Mouse (Mus musculus) limb, embryonic 15.5 days (tissue): ENCODE data around the gene Slc9a3. TPM values are rescaled to one million over a fixed set of nuclear protein-coding genes. Genes with fewer than 3 reads are reported as not detected.
A peak's percentile ranks its signal among the peaks of the same experiment; 100 is the strongest.

Experiments
- ATAC-seq: fragments of 200-750 bp; cut with Nextera tagmentation; 2 replicates; pipeline ENCODE4 v1.8.0; 2017; ENCODE audit warnings: low read depth, moderate TSS enrichment; ENCODE audit not compliant: insufficient number of reproducible peaks, low FRiP score, low TSS enrichment
- H3K27ac ChIP-seq: fragments of 300-500 bp; sonication (generic); 2 replicates; pipeline ENCODE4 v1.5.1; 2015; ENCODE audit warnings: moderate library complexity, mild to moderate bottlenecking, inconsistent platforms
- H3K27me3 ChIP-seq: fragments of 300-500 bp; sonication (generic); 2 replicates; pipeline ENCODE4 v1.6.1; 2015; ENCODE audit warnings: inconsistent platforms
- H3K36me3 ChIP-seq: fragments of 300-500 bp; sonication (generic); 2 replicates; pipeline ENCODE4 v1.6.1; 2015; ENCODE audit warnings: inconsistent platforms
- H3K4me1 ChIP-seq: fragments of 300-500 bp; sonication (generic); 2 replicates; pipeline ENCODE4 v1.6.1; 2015; ENCODE audit warnings: inconsistent platforms
- H3K4me2 ChIP-seq: fragments of 300-500 bp; sonication (generic); 2 replicates; pipeline ENCODE4 v1.6.1; 2015; ENCODE audit warnings: mild to moderate bottlenecking, inconsistent platforms
- H3K4me3 ChIP-seq: fragments of 300-500 bp; sonication (generic); 2 replicates; pipeline ENCODE4 v1.5.1; 2015; ENCODE audit warnings: mild to moderate bottlenecking, inconsistent platforms
- H3K9ac ChIP-seq: fragments of 300-500 bp; sonication (generic); 2 replicates; pipeline ENCODE4 v1.6.1; 2015; ENCODE audit warnings: inconsistent platforms
- H3K9me3 ChIP-seq: fragments of 300-500 bp; sonication (generic); 2 replicates; pipeline ENCODE4 v1.6.1; 2016; ENCODE audit warnings: inconsistent platforms
- WGBS: fragments of 180-500 bp; shearing (Covaris S2); methylation state at CpG from one replicate; pipeline ENCODE4 v1.1.7; 2015; 5-methylcytosine and 5-hydroxymethylcytosine counted together
- polyA plus RNA-seq: library from polyadenylated mRNA; unstranded; fragments of >200 nt; fragmentation: Nextera tagmentation; extraction: Ambion mirVana; gene quantifications from 2 replicates; pipeline ENCODE4 v1.2.1, GENCODE M21; 2015

The Slc9a3 gene
- polyA plus RNA-seq = 0.04 and 0.21 TPM in 2 replicates

DNA sequence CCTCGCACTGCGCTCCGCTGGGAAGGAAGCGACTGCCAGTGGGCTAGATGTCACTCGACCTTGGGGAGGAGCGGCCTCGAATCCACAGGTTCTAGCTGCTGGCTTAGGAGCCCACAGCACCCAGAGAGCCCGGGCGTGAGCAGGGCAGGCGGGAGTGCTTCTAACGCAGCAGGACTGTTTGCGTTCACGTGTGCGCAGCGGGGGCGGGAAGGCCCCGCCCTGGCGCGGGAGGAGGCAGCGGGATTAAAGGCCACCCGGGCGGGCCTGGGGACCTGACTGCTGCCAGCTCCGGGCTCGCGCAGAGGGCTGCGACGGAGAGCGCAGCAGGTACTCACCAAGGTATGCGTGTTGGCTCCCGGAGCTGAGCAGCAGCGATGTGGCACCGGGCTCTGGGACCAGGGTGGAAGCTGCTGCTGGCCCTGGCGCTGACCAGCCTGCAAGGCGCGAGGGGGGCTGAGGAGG, at the start of gene Slc9a3:
Slc9a3 (plus strand) TSS at position 317 of the 462 bp plus-strand sequence.
- H3K4me2 ChIP-seq = peak within 1 kb of the TSS; percentile 69
- H3K9ac ChIP-seq = no peak within 1 kb of the TSS
- H3K27ac ChIP-seq = no peak within 1 kb of the TSS
- H3K4me3 ChIP-seq = peak within 1 kb of the TSS; percentile 34
- WGBS = under 1% methylated on average over 35 of the region's 35 CpGs
- H3K9me3 ChIP-seq = no peaks in the 10 kb centered on the region
- peaks cover 52% of the 10 kb centered on the region for H3K27me3 ChIP-seq
- H3K4me1 ChIP-seq = peaks cover 7% of the 10 kb centered on the region
- no peak for ATAC-seq
- H3K36me3 ChIP-seq = no peaks in the 10 kb centered on the region

DNA sequence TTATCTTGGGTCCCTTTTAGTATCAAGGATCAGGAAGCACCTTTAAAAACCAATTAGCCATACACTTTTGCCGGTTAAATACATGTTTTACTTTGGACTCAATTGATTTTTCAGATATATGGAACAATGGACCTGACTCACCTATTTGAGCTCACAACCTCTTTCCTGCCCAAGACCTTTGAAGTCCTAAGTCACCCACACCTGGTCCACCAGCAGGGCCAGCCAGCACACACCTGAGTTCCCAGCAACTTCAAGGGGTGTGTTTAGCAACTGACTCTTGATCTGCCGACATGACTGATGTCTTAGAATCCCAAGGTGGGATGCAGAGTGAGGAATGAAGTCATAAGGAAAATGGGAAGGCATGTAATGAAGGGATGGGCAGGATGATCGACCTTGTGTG, 49.5 kb upstream of the Slc9a3 start:
- Histone ChIP-seq H3K27me3 (no peaks in the 10 kb centered on the region), H3K9me3 (no peaks in the 10 kb centered on the region), H3K27ac (no peak overlapping the region), H3K4me1 (no peaks in the 10 kb centered on the region), H3K4me3 (no peak overlapping the region), H3K36me3 (no peaks in the 10 kb centered on the region), H3K9ac (no peak overlapping the region), H3K4me2 (no peak overlapping the region)
- 72% methylated on average over 3 of the region's 3 CpGs for WGBS
- ATAC-seq = no peak

DNA sequence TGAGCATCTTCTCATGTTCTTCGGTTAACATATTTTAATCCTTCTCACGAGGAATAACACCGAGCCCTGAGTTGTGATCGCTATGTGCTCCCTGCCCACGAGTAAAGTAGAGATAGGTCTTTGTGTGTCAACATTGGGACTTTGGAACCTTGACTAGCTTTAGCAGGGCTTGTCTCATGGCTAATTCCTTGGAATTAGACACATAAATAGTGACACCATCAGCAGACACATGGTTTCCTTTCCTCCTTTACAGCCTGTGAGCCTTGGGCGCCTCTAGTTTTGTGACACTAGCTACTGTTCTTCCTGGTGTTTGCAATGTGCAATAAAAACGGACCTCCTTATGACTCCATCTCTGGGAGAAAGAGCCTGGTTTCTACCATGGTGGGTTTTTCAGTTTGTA, 47.9 kb upstream of the Slc9a3 start:
- 88% methylated on average over 7 of the region's 7 CpGs for WGBS
- H3K9me3 ChIP-seq = no peaks in the 10 kb centered on the region
- no peak overlapping the region for H3K27ac ChIP-seq
- H3K4me2 ChIP-seq = no peak overlapping the region
- no peaks in the 10 kb centered on the region for H3K27me3 ChIP-seq
- no peak overlapping the region for H3K4me3 ChIP-seq
- H3K9ac ChIP-seq = no peak overlapping the region
- ATAC-seq = no peak
- H3K4me1 ChIP-seq = no peaks in the 10 kb centered on the region
- no peaks in the 10 kb centered on the region for H3K36me3 ChIP-seq

DNA sequence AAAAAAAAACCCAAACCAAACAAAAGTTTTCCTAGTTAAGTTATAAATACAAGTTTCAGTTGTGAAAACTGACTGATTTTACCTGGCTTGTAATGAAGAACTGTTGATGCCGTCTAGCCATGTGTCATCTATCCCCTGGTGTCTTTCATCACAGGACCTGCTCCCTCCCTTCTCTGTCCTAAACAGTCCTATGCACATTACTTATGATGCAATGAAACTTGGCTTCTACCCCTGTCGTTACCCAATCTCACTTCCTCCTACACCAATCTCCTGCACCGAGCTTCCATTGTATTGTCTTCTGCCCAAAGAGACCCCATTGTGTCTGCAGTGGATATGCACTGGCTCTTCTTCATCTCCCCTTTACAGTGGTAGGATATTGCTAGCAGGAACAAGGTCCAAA, 31.0 kb upstream of the Slc9a3 start:
- Histone ChIP-seq H3K4me1 (no peaks in the 10 kb centered on the region), H3K4me2 (no peak overlapping the region), H3K27ac (no peak overlapping the region), H3K4me3 (no peak overlapping the region), H3K9ac (no peak overlapping the region), H3K9me3 (no peaks in the 10 kb centered on the region), H3K27me3 (no peaks in the 10 kb centered on the region), H3K36me3 (no peaks in the 10 kb centered on the region)
- no peak for ATAC-seq
- WGBS = 50% methylated on average over 3 of the region's 3 CpGs

DNA sequence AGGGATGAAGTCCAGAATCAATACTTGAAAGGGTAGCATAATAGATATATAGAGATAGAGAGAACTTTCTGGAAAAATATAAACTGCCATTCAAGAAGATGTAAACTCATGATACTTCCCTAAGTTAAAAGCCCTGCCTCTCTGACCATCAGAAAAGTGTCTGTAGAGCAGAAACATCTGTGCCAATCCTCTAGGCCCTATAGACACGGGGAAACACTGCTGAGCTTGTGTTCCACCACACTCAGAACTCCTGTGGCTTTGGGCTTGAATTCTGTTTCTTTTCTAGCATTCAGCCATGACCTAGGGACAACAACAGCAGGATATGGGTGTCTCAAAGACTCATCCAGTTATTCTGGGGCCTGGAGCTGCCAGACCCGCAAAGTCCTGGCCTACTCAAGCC, 25.3 kb upstream of the Slc9a3 start:
- 48% methylated on average over 2 of the region's 2 CpGs for WGBS
- Histone ChIP-seq H3K9me3 (no peaks in the 10 kb centered on the region), H3K4me1 (no peaks in the 10 kb centered on the region), H3K27ac (no peak overlapping the region), H3K27me3 (no peaks in the 10 kb centered on the region), H3K4me3 (no peak overlapping the region), H3K4me2 (no peak overlapping the region), H3K9ac (no peak overlapping the region), H3K36me3 (no peaks in the 10 kb centered on the region)
- ATAC-seq = no peak

DNA sequence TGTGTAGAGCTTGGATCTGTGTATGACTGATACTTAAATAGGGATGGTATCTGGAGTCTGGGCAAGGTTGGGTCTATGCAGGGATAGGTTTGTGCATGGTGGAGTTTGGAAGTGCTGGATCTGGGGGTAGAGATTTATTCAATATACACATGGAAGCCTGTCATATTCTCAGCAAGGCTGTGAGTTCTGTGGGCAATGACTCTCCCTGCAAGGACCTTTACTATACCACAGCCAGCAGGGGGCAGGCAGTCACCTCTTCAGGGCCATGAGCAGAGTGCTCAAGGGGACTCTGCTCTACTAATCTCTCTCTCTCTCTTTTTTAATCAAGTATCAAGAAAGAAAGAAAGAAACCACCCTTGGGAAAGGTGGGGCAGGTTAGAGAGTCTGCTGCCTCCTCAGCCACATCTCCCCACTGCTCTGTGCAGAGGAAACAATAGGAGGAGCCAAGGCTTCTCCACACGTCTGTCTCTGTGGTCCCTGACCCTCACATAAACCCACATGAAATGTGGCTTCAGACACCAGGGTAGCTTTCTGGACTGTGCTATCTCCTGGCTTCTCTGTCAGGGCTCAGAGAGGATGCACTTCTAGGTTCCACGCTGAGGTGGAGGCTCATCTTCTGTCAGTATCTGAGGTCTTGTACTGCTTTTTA, 24.4 kb upstream of the Slc9a3 start:
- Histone ChIP-seq H3K4me2 (no peak overlapping the region), H3K27me3 (no peaks in the 10 kb centered on the region), H3K4me1 (no peaks in the 10 kb centered on the region), H3K4me3 (no peak overlapping the region), H3K9me3 (no peaks in the 10 kb centered on the region), H3K36me3 (no peaks in the 10 kb centered on the region), H3K9ac (no peak overlapping the region), H3K27ac (no peak overlapping the region)
- ATAC-seq = no peak
- WGBS = 44% methylated on average over 2 of the region's 2 CpGs

DNA sequence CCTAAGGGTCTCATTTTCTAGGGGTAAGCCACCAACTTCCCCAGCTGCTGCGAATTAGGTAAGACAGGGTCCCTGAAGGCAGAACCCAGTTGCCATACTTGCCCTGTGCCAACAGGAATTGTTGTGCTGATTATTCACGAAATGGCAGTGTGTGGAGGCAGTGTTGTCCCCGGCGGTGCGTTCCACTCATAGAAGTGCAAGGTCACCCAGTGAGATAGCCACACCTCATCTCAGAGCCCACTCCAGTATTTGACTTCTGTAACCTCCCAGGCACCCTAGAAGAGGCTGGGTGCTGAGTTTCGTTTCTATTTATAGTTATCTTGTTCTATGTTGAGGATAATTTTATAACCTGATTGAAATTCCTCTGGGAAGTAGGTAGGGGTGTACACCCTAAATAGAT, 22.3 kb upstream of the Slc9a3 start:
- no peaks in the 10 kb centered on the region for H3K36me3 ChIP-seq
- no peaks in the 10 kb centered on the region for H3K4me1 ChIP-seq
- no peak overlapping the region for H3K4me2 ChIP-seq
- no peak overlapping the region for H3K4me3 ChIP-seq
- no peak overlapping the region for H3K9ac ChIP-seq
- 80% methylated on average over 6 of the region's 6 CpGs for WGBS
- no peak for ATAC-seq
- no peaks in the 10 kb centered on the region for H3K9me3 ChIP-seq
- no peaks in the 10 kb centered on the region for H3K27me3 ChIP-seq
- H3K27ac ChIP-seq = no peak overlapping the region

DNA sequence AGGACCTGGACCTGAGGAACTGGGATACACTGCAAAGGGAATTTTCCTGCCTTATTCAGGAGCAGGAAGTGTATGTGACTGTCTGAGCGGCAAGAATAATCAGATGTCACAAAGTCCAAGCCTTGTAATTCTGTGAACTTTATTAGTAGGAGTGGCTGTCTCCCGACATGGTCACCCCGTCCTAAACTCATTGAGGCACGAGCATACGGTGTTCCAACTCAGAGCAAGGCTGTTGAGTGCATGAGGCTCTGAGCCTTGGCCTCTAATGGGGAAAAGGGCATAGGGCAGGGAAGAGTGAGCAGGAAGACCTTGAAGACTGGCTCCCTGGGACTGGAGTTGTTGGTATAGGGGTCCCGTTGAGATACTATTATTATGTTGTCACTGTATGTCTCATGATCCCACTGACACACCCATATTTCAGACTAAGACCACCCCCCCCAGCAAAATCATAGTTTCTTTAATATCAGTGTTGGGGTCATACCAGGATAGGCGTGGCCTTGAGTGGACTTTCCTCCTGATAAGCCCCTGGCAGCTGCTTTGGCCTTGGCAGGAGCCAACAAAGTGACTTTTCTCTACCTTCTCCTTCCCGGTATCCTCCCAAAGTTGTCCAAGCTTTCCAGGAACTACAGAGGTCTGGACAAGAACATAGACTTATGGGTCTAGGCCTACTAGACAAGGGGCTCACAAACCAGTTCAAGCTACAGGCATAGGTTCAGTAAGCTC, 19.0 kb upstream of the Slc9a3 start:
- H3K27me3 ChIP-seq = no peaks in the 10 kb centered on the region
- WGBS = 75% methylated on average over 8 of the region's 8 CpGs
- no peaks in the 10 kb centered on the region for H3K9me3 ChIP-seq
- no peaks in the 10 kb centered on the region for H3K36me3 ChIP-seq
- no peak overlapping the region for H3K9ac ChIP-seq
- no peak overlapping the region for H3K4me2 ChIP-seq
- H3K27ac ChIP-seq = no peak overlapping the region
- ATAC-seq = no peak
- no peak overlapping the region for H3K4me3 ChIP-seq
- H3K4me1 ChIP-seq = no peaks in the 10 kb centered on the region

DNA sequence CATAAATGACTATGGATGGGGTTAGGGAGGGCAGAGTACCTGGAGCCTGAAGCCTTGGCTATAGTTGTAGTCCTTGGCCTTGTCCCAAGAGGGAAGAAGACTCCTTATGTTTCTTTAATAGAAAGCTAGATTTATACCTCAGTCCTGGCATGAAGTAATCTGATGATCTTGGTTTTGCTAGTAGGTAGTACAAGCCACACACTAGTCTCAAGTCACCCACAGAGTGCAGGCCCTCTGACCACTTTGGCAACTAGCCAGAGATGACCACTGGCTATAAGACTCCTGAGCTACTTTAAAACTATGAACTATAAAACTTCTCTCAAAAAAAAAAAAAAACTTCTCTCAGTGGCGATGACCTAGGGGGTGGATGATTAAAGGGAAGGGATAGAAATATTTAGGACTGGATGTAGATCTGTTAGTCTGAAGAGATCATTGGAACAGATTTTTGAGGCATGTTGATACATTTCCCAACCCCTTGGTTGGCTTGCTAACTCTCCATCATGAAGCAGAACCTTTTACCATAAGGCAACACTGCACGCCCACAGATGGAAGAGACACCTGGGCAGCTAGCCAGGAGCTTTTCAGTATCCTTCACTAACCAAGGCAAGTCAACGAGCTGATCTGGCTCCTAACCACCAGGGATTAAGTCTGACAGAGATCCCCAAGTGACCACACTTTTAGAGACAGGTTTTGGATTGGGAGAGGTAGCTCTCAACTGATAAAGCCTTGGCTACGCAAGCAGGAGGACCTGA, 18.2 kb upstream of the Slc9a3 start:
- Histone ChIP-seq H3K4me1 (no peaks in the 10 kb centered on the region), H3K4me2 (no peak overlapping the region), H3K27me3 (no peaks in the 10 kb centered on the region), H3K9me3 (no peaks in the 10 kb centered on the region), H3K27ac (no peak overlapping the region), H3K4me3 (no peak overlapping the region), H3K36me3 (no peaks in the 10 kb centered on the region), H3K9ac (no peak overlapping the region)
- no peak for ATAC-seq
- WGBS = 74% methylated on average over 4 of the region's 4 CpGs

DNA sequence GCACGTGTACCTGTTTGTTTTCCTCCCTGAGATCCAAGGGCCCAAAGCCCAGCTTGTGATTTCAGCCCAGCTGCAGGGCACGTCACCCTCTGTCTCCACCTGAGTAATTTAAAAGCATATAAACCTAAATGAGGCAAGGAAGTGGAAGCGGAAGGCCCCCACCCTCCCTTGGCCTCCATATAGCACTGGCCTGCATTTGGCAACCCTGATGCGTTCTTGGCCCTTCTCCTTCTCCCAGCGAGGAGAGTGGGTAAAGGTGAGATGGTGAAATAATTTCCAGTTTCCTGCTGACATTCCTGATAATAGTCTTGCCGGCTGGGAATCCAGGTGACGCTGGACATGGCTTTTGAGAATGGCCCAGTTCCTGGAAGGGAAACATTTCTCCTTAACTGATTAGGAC, 16.8 kb upstream of the Slc9a3 start:
- Histone ChIP-seq H3K4me2 (no peak overlapping the region), H3K4me3 (no peak overlapping the region), H3K9ac (no peak overlapping the region), H3K27ac (no peak overlapping the region), H3K27me3 (no peaks in the 10 kb centered on the region), H3K36me3 (no peaks in the 10 kb centered on the region), H3K9me3 (no peaks in the 10 kb centered on the region), H3K4me1 (no peaks in the 10 kb centered on the region)
- WGBS = 63% methylated on average over 7 of the region's 7 CpGs
- ATAC-seq = no peak

DNA sequence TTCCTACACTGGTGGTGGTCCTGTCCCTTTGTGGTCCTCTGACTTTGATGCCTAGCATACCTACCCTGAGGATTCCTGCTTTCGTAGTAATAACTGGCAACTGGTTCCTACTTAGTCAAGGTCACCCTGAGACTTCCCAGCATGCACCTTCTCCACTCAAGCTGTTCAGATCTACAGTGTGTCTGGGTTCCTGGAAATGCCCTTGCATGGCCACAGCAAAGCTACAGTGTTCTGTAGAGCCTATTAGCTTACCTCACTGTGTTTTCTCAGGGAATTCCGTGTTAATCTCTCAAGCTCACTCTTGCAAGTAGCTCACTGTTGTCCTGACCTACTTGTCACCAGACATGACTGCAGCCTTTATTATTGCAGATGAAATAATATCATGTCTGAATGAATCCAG, 13.8 kb upstream of the Slc9a3 start:
- Histone ChIP-seq H3K36me3 (no peaks in the 10 kb centered on the region), H3K9me3 (no peaks in the 10 kb centered on the region), H3K4me1 (no peaks in the 10 kb centered on the region), H3K9ac (no peak overlapping the region), H3K4me3 (no peak overlapping the region), H3K27ac (no peak overlapping the region), H3K27me3 (no peaks in the 10 kb centered on the region), H3K4me2 (no peak overlapping the region)
- ATAC-seq = no peak
- WGBS = 84% methylated on average over 2 of the region's 2 CpGs

DNA sequence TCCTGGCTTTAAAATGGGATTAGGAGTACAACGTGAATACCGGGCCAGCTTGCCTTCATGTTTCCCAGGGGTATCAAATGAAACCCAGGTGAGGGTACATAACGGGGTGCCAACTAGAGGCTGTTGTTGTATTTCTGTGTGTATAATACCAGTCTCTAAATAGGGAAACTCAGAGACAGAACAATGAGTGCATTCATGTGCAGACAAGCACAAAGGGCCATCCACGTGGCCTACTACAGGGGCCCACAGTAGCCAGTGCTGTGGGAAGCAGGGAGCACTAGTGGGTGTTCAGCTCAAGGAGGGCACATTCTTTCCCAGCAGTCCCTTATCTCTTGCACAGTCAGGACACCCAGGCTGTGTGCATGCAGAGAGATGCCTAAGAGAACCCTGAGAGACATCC, 8.7 kb upstream of the Slc9a3 start:
- Histone ChIP-seq H3K9ac (no peak overlapping the region), H3K4me2 (no peak overlapping the region), H3K4me1 (0 out of 2 replicates have a peak, but pooled peaks cover 4% of the 10 kb centered on the region), H3K4me3 (no peak overlapping the region), H3K9me3 (no peaks in the 10 kb centered on the region), H3K36me3 (no peaks in the 10 kb centered on the region), H3K27ac (no peak overlapping the region), H3K27me3 (no peaks in the 10 kb centered on the region)
- ATAC-seq = no peak
- 67% methylated on average over 4 of the region's 4 CpGs for WGBS
